Mouse (Mus musculus) hematopoietic stem cell, adult 5-6 weeks (primary cell): ENCODE measurements around the gene Sat2. TPM values are rescaled to one million over a fixed set of nuclear protein-coding genes. Genes with fewer than 3 reads are reported as not detected.
"Not testable (repeated sequence)": the region's sequence is repeated elsewhere in the genome, so short reads cannot be mapped to it uniquely, and the experiment has no call there.

Experiments used
- ATAC-seq, 2 experiments: fragments of 125-278 bp in 1 of 2; replicated peaks in 1 of 2; 2 replicates each; pipeline ENCODE4 v1.8.0; 2016 to 2017; ENCODE audit warnings: inconsistent platforms in 2 of 2, mild to moderate bottlenecking in 2 of 2, moderate number of reproducible peaks in 2 of 2, low read depth in 1 of 2, moderate TSS enrichment in 1 of 2; ENCODE audit not compliant: low FRiP score in 2 of 2, poor library complexity in 2 of 2, severe bottlenecking in 2 of 2, insufficient read depth in 1 of 2, low TSS enrichment in 1 of 2
- total RNA-seq: library from RNA; stranded (forward); fragments of 172-1452, 232-1000 nt; gene quantifications from 2 replicates; pipeline ENCODE4 v1.2.3, GENCODE M21; 2017

The Sat2 gene
- total RNA-seq, 1 experiment from 2014 or later: not detected

DNA sequence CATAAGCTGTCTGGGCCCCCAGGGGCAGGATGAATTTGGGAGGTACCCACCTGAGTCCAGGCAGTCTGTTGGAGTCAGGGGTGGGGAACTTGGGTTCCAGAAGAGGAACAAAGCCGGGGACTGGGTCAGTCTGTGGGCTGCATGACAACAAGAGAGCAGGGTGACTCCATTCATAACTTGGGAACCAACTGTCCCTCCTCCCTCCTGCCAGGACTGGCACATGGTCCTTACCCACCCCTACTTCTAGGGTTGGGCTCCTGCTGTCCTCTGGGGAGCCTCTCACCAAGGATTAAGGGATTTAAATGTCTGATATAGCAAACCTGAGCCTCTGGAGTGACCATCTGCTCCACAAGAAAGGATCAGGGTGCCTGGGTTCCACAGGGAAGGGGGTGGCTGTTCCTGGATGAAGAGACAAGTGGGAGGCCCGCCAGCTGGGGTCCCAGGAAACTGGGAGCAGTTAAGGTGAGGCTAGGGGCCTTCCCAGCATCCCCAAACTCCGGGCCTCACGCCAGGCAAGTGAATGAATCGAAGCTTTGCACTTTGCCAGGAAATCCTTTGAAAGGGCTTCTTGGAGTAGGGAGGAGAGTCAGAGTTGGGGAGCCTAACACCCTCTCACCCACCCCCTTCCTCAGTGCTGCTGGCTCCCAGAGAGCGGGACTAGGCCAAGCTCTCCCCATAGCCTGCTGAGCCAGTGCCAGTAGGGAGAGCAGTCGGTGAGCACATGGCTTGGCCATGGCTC, 29.8 kb upstream of the Sat2 start:
- ATAC-seq: no peak

DNA sequence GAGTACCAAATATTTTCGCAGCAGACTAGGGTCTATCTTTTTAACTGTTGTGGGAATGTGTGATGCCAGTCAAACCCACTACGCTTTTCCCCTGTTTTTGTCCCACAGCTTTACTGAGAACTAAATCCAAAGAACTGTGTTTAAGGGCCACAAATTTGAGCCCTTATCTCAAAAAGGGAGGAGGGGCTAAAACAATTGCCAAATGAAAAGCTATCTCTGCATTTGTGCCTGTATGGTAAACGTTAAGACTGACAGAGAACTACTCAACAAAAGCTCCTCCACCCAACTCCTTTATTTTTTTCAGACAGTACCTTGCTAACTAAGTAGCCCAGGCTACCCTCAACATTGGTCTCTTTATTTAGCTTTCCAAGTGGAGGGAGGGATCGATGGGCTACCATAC, 29.0 kb upstream of the Sat2 start:
- ATAC-seq: no peak

DNA sequence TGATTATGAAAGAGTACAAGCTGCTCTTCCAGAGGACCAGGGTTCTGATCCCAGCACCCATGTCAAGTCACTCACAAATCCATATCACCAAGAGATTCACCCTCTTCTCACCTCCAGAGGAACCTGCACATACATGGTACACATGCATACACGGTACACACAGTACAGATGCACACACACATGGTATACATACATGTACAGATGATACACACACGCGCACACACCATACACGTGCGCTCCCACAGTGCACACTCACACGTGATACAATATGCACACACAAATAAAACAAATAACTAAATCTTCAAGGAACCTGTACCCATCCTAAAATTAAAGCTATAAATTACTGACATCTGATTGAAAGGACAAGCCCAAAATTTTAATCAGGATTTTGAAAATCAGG, 27.0 kb upstream of the Sat2 start:
- ATAC-seq: no peak

DNA sequence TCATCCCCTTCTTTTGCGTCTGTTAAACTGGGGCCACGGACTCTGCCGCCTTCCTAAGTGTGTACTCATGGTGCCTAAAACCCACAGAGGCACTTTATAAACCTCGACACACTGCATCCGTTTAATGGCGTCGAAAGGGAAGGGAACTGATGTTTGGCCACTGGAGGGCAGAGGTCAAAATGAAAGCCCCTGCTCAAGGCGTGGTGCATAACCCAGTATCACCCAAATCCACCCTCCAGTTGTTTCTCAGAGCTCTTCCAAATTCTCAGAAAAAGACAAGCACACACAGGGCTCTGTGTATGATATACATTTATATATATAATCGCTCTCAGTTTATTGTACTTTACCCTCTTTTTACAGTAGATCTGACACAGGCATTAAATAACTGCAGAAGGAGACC, 22.4 kb upstream of the Sat2 start:
- ATAC-seq: no peak

DNA sequence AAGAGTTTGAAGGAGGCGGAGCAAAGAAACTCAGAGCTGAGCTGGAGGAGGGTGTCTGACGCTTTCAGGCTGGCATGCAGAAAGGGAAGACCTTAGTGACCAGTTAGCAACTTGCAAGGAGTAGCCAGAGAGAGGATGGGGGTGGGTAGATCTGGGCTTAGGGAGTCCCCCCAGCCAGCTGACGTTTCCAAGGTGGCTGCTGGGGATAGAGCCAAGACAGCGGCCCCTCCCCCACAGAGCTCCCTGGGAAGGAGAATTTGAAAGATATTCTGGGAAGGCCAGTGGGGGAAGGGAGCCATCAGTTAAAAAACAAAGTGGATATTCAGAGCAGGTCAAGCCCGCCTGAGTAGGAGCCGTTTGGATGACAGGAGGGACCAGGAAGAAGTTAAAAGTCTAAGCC, 21.7 kb upstream of the Sat2 start:
- no peak for ATAC-seq

DNA sequence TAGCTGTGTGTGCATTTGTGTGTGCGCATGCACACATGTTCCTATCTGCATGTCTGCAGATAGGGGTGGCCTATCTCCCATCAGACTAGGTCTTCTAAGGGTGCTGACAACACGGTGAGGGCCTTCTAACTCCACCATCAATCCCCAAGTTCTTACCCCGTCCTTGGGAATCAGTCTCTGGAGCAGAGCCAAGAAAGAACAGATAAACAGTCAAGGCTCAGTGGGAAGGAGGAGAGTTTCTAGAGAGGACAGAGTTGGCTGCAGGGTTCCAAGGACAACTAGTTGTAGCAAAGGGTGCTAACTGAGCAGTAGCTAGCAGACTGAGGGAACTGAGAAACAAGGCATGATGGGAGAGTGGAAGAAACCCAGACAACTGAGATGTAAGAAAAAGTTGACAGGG, 20.1 kb upstream of the Sat2 start:
- no peak for ATAC-seq

DNA sequence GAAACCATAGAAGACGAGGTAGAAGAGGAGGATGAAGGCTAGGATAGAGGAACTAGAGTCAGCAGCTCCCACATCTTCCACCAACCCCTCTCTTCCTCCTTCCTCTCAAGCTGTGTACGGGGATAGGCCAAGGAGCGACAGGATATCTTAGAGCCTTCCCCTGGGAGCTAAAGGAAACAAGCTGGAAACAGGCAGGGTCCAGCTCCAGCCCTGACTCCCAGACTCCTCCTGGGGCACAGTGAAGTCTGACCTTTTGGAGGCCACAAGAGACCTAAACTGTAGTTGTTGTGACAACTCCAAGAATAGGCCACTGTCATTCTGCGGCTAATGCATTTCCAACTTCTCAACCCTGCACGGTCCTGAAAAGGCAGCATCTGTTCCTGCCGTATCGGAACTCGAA, 18.3 kb upstream of the Sat2 start:
- no peak for ATAC-seq

DNA sequence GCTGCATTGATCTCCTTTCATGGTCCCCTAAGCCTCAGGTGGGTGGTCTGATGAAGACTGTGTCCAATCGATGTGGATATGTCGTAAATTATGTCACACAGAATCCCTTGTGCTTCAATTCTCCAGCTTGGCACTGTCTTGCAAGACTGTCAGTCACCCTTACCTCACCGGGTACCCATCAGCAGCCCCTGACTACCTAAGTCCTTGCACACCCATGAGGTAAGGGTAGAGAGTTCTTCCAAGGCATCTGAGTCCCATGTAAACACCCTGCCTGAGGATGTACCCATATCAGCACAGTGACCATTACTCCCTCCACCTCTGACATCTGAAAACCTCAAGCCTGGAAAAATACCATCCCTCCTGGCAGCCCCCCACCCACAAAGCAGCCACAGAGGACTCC, 17.5 kb upstream of the Sat2 start:
- ATAC-seq: no peak

DNA sequence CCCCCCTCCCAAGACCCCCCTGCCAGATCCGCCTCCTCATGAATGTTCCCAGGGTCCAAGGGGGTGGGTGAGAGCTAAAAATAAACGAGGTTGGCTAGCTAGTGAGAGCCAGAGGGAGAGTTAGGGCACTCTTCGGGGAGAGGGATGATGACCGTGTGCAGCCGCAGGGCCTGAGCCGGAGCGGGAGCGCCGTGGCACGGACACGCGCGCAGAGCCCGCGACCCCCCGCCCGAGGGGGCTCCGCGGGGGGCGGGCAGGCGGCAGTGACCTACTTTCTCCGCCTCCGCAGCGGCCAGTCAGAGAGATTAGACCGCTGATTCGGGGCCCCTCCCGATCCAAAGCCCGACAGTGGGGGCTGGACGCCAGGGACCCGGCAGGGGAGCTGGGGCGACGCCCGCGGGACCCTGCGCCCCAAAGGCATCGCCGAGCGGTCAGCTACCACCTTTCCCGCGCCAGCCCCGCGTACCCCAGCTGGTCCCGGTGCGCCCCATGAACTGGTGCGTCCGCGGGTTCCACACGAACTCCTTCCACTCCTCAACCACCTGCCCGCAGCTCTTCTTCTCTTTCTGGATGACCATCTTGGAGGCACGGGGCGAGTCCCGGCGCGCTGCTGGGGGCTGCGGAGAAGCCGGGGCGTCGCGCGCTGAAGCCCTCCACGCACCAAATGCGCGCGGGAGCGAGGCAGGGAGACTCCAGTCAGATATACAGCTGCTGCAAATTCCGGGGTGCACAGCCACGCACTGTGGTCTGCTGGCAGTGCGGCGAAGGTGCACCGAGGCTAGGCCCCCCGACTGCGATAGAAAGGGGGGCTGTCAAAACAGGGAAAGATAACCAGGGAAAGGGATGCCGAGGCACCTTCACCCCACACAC, 16.8 kb upstream of the Sat2 start:
- ATAC-seq: peak in 1 of 2 experiments; percentile 16; a peak in 1 of 4 replicates

DNA sequence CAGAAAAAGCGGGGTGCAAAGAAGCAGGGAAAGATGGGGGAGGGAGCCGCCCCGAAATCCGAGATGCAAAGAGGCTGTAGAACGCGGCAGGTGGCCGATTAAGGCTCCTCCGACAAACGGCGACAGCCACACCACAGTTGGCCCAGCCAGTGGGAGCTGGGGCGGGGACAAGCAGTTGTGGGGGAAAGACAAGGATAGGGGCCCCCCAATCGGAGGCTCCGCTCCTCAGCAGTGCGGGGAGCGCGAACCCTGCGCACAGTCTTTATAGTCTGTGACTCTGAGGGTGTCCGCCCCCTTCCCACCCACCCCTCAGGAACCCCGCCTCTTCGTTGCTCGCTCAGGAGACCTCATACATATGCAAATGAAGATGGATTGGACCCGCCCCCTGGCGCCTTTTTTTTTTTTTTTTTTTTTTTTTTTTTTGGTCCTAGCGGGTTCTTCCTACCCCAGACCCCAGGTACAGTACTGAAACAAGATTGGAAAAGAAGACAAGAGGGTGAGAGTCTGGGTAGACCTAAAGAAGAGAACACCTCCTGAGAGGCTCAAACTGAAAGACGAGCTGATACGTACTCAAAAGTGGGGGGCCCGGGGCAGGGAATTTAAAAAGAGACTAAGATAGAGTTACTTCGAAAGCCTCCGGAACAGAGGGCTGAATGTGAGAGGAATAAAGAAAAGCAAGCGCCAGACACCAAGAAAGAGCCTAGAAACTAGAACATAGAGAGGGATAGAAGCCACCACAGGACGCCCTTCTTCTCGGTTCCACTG, 15.9 kb upstream of the Sat2 start, which contains the start of gene Atp1b2:
TSS of gene Atp1b2 (minus strand) at position 217 of the 765 bp plus-strand sequence.
- ATAC-seq: peak; percentile 69 to 75

DNA sequence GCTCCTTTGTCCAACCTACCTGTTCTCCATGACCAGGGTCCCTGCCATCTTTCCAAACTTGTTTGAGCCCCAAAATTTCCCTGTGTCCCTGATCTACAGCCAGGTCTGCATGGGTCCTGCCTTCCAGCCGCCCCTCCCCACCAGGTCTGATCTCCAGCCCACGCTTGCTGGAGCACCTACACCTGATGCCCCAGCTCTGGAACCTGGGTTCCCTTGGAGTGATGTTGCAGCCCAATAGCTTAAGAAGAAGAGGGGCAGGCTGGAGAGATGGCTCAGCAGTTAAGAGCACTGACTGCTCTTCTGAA, 15.4 kb upstream of the Sat2 start:
- ATAC-seq: no peak

DNA sequence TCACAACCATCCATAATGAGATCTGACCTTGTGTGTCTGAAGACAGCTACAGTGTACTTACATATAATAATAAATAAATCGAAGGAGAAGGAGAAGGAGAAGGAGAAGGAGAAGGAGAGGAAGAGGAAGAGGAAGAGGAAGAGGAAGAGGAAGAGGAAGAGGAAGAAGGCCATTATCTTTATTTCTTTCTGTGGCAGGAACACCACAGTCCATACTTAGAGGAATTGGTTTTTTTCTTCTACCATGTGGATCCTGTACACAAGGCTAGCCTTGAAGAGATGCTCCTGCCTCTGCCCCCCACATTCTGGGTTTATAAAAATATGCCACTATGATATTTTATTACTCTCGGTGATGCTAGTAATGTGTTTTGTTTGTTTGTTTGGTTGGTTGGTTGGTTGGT, 15.0 kb upstream of the Sat2 start:
- no peak for ATAC-seq

DNA sequence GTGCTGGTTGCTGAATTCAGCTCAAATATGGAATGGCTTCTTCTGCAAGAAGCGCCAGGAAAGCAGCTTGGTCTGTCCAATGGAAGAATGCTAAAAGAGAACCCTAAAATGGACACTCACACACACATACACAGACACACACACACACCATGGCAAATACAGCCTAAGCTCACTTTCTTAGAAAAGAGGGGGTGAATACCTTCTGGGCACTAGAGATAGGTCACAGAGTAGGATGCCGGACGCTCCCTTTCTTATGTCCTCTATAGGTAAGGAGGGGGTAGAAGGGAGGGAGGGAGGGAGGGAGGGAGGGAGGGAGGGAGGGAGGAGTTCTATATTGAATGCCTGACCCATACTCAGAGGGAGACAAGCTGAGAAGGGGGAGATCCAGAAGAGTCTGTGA, 13.3 kb upstream of the Sat2 start:
- ATAC-seq: no peak

DNA sequence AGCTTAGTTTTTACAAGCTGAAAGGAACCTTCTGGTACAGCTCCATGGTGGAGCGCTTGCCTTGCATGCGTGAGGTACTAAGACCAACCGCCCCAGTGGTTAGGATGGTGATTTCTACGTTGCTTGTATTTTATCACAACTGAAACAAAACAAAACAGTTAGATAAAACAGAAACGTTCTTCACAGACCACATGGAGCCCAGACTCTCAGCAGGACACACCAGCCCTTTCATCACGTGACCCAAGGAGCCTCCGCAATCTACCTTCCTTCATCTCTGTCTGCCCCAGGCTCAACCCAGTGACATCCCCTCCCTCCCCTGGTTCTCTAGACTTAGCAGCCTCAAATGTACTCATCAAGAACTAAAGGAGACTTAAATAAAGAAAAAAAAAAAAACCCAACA, 12.4 kb upstream of the Sat2 start:
- ATAC-seq: no peak

DNA sequence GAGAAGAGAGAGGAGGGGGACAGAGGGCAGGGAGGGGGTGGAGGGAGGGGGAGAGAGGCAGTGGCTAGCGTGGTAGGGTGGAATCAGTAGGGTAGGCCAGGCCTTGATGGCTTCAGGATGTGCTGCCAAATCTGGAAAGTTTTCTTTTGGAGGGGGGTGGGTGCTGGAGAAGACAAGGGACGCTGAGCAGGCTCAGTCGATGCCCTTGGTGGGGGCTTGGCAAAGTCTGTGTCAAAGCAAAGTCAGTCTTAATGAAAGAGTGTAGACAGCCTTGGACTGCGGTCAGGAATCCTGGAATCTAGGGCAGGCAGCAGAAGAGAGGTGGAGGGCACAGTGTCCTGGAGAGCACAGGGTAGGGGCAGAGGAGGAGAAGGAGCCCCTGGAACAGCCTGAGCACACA, 10.9 kb upstream of the Sat2 start:
- ATAC-seq: no peak; a peak in 1 of 4 replicates

DNA sequence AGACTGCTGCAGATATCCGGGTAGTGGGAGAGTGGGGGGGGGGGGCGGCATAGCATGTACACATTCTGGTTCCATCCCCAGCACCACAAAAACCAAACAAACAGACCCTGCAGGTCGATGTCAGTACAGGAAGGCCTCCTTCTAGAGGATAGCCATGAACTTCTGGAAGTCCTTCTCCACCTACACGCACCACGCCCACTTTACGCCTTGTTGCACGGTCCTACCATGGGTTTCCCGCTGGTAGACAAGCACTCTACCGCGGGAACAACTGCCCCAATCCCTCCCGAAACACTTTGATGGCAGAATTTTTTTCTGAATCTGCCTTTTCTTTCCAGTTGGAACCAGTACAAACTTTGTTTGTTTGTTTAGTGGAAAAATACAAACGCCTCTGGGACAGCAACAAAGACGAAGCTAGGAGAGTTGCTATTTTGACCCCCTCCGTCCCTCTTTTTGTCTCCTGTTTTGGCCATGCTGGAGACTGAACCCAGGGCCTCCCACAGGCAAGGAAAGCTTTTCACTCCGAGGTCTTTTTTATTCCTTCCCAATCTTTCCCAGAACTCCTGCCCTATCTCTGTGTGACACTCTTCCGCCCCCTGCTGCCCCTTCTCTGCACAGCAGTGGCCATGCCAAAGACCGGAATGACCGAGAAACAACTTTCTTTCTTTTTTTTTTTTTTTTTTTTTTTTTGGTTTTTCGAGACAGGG, 8.1 kb upstream of the Sat2 start:
- ATAC-seq: peak; percentile 35 to 53; a peak in 2 of 4 replicates

DNA sequence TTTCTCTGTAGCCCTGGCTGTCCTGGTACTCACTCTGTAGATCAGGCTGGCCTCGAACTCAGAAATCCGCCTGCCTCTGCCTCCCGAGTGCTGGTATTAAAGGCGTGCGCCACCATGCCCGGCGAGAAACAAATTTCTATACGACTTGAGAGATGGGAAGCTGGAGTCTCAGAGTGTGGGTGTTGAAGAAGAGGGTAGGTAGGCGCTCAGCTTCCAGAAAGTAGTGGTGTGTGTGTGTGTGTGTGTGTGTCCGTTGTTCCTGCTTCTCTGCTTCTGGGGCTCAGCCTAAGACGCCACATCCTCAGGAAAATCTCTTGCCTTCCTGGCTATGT, 7.6 kb upstream of the Sat2 start:
- ATAC-seq: not testable (repeated sequence)

DNA sequence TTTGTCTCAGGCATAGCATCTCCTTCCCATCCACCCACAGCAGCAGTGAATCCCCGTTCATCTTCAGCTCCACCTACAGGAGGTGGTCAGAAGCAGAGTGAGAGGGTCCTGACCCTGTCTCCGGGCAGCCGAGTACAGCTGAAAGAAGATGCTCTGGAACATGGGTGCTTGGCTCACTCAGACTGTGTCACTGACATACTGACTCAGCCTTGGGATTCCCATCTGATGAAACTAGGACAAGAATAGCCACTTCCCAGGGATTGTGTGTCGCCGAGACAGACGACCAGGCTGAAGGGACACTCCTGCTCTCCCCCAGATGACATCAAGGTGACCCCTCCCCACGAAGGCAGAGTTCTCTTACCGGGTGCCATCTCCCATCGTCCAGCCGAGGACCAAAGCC, 5.0 kb upstream of the Sat2 start:
- no peak for ATAC-seq
